Mouse (Mus musculus) layer of hippocampus, adult 6 months (tissue): ENCODE data around the gene Emilin3. TPM values are rescaled to one million over a fixed set of nuclear protein-coding genes. Genes with fewer than 3 reads are reported as not detected.

Experiments used
- long read RNA-seq, 2 experiments: library from polyadenylated mRNA; unstranded; transcript quantifications; one replicate each; pipeline ENCODE4 v2.0.0; 2019 to 2020
- polyA plus RNA-seq: library from polyadenylated mRNA; unstranded; fragments of <200 nt; fragmentation: Nextera tagmentation; gene quantifications from 2 replicates; pipeline ENCODE4 v1.2.3, GENCODE M21; 2021

Gene Emilin3
- not detected in 2 replicates for polyA plus RNA-seq
- long read RNA-seq, experiment 1: 0 reads
- long read RNA-seq, experiment 2: 0 reads

DNA sequence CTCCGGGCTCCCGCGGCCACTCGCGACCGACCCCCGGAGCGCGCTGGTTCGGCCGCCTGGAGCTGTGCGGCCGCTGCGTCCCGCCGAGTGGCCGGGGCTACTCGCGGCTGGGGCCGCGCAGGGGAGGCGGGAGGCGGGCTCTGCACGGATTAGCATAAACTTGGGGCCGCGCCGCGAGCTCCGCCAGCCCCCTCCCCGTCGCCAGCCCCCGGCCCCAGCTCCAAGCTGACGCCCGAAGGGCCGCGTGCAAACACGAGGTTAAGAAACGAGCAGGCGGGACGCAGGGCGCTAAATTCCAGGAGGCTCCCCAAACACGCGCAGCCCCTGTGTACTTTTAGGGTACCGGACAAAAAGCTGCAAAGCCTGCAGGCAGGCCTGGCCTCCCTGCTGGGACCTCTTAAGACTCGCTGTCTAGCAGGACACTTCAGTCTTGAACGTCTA lies at the start of gene Emilin3:
TSS of gene Emilin3 (minus strand) at position 98 of the 441 bp plus-strand sequence.

GRCm38 (mm10) chr2:160880453-160881195 lies 31.5 kb downstream of the Emilin3 start, which contains the start of gene Lpin3:
Lpin3 (plus strand) TSS chr2:160880670.

GRCm38 (mm10) chr2:160872890-160873382 lies 39.2 kb downstream of the Emilin3 start, which contains the start of gene Zhx3:
Zhx3 (minus strand) TSS chr2:160872998.

Other genes with a start within 250 kb of the Emilin3 start
- gene Plcg1, start 181.0 kb downstream of the Emilin3 start, polyA plus RNA-seq: 11.5 and 17.0 TPM in 2 replicates
- gene Zhx3, start 39.3 kb downstream of the Emilin3 start, polyA plus RNA-seq: 17.4 and 22.0 TPM in 2 replicates
- gene Lpin3, start 31.7 kb downstream of the Emilin3 start, polyA plus RNA-seq: 0.58 and 1.1 TPM in 2 replicates
- gene Chd6, start 196.7 kb upstream of the Emilin3 start, polyA plus RNA-seq: 10.5 and 10.9 TPM in 2 replicates